Mouse (Mus musculus): ENCODE results near the gene Dusp10. TPM values are rescaled to one million over a fixed set of nuclear protein-coding genes. Genes with fewer than 3 reads are reported as not detected.

Dusp10 gene
- polyA plus RNA-seq, 1 experiment from 2014 or later: 4.9 TPM

DNA sequence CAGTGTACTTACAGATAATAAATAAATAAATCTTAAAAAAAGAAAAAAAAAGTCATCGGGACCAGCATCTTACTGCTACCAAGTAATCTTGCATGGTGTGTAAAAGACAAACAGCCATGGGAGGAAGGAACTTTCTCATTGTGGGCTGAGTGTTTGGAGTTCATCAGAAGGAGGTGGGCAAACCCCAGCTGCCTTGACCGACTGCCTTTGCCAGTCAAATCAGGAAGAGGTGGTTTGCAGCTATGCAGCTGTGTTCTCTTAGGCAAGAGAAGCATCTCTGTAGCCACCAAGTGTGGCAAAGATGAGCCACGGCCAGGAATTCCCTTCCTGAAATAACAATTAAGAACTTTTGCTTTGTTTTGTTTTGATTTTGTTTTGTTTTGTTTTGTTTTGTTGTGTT, 989 bp downstream of the Dusp10 start:
- H3K27ac ChIP-seq: no peak overlapping the region
- H3K4me1 ChIP-seq: no peaks in the 10 kb centered on the region
- no peaks in the 10 kb centered on the region for H3K36me3 ChIP-seq (replicated peaks)
- 87% methylated on average over 3 of the region's 3 CpGs for whole genome bisulfite sequencing
- no peaks in the 10 kb centered on the region for H3K9me3 ChIP-seq
- H3K4me2 ChIP-seq: no peak overlapping the region
- H3K27me3 ChIP-seq (replicated peaks): no peaks in the 10 kb centered on the region
- no peak overlapping the region for H3K9ac ChIP-seq
- no peak overlapping the region for H3K4me3 ChIP-seq
- no peak for ATAC-seq (replicated peaks)

DNA sequence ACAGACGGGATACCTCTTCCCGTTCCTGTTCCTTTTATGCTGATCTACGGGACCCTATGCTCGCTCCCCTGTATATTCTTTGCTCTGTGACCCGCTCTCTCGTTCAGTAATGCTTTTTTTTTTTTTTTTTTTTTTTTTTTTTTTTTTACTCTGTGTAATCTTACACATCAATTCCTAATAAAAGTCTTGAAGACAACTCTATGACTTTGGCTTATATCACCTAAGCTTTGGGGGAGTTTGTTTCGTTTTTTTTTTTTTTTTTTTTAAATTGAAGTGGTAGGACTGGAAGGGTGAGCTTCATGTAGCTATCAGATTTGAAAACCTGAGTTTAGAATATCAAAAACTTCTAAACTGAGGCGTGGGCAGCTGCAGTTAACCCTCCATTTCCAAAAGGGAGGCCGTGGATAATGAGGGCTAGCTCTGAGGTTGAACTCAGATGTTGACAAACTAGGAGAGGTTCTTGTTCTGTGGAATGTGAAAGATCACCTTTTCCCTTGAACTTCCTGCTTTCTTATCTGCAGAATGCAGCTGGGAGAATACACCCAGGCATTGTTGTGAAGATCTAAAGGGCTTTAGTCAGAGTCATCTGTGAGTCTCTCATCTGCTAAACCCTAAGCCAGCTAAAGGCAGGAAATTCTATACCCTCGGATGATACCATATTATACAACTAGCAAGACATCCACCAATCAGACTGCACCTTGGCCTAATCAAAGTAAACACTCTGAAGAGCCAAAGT, 3.1 kb downstream of the Dusp10 start:
- no peak for ATAC-seq (replicated peaks)
- 77% methylated on average over 10 of the region's 10 CpGs for WGBS
- H3K36me3 ChIP-seq (replicated peaks): no peaks in the 10 kb centered on the region

DNA sequence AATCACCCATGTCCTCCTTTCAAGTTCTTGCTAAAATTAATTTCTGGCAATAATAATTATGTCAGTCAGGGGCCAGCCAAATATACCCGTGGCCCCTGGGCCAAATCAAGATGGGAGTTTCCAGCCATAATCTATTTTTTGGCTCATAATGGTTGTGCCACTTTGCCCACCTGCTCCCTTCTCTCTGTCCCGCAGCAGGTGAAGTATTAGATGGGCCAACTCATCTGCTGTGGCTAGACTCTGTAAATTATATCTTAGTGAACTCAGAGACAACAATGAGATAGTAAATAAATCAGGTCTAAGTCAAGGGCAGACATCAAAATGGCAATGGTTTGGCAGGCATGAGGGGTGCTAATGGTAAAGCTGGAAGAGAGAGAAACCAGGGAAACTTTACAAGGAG, 4.5 kb downstream of the Dusp10 start:
- Histone ChIP-seq H3K27ac (no peak overlapping the region), H3K36me3 (replicated peaks) (no peaks in the 10 kb centered on the region), H3K27me3 (replicated peaks) (no peaks in the 10 kb centered on the region), H3K4me2 (no peak overlapping the region), H3K4me3 (no peak overlapping the region), H3K9me3 (no peaks in the 10 kb centered on the region), H3K9ac (no peak overlapping the region), H3K4me1 (no peaks in the 10 kb centered on the region)
- ATAC-seq (replicated peaks): no peak
- 84% methylated on average over 2 of the region's 2 CpGs for WGBS

More for the DNA sequence above, 3.1 kb downstream of the Dusp10 start:
- H3K27me3 ChIP-seq (replicated peaks): no peaks in the 10 kb centered on the region
- H3K4me3 ChIP-seq: no peak overlapping the region
- H3K9me3 ChIP-seq: no peaks in the 10 kb centered on the region
- H3K27ac ChIP-seq: no peak overlapping the region
- H3K4me1 ChIP-seq: no peaks in the 10 kb centered on the region
- H3K9ac ChIP-seq: no peak overlapping the region
- no peak overlapping the region for H3K4me2 ChIP-seq

DNA sequence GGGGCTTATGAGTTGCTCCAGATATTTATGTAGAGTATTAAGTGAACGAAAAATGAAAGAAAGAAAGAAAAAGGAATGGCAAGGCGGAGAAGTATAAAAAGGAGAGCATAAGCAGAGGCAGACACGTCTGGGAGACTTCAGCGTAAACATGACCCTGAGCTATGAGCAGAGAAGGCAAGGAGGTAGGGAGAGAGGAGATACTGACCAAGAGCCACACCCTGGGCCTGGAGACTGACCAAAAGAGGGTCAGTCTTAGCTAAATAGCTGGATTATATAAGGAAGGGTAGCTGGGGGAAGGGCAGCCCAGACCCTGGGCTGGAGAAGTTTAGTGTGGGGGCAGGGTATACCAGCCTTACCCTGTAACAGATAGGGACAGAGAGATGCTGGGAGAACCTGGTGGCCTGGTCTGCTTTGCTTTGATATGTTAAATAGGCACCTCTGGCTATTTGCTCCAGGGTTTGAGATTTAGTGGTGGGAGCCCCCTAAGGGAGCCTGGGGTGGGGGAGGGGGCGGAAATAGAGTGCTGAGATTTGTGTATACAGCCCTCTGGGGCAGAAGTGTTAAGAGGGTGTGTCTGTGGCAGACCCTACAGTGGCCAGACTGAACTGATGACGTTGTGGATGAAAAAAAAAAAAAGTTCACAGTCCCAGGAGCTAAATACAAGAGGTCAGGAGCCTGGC, 6.1 kb downstream of the Dusp10 start:
- 53% methylated on average over 6 of the region's 6 CpGs for WGBS
- Histone ChIP-seq H3K9me3 (no peaks in the 10 kb centered on the region), H3K36me3 (replicated peaks) (no peaks in the 10 kb centered on the region)

DNA sequence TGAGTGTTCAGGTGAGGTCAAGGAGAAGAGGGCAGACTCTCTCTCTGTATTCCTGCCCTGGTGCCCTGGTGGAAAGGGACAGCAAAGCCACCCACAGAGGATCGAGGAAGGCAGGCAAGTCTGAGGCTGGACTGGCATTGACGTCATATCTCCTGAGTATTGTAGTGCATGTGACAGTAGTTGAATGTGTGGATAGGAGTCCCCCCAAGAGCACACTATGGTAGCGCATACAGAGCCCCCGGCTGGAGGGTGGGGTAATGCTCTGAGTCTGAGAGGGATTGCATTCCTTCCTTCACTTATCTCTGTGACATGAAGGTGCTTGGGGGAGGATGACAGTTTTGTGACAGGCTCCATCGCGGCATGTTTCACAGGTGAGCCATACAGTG, 6.6 kb downstream of the Dusp10 start:
- no peaks in the 10 kb centered on the region for H3K4me1 ChIP-seq
- H3K9ac ChIP-seq: no peak overlapping the region
- H3K36me3 ChIP-seq (replicated peaks): no peaks in the 10 kb centered on the region
- no peak for ATAC-seq (replicated peaks)
- no peak overlapping the region for H3K27ac ChIP-seq
- WGBS: 59% methylated on average over 6 of the region's 6 CpGs
- no peaks in the 10 kb centered on the region for H3K9me3 ChIP-seq
- no peak overlapping the region for H3K4me3 ChIP-seq
- no peak overlapping the region for H3K4me2 ChIP-seq
- H3K27me3 ChIP-seq (replicated peaks): no peaks in the 10 kb centered on the region

More for the DNA sequence above, 6.1 kb downstream of the Dusp10 start:
- H3K4me3 ChIP-seq: no peak overlapping the region
- no peak overlapping the region for H3K4me2 ChIP-seq
- H3K4me1 ChIP-seq: no peaks in the 10 kb centered on the region
- no peak overlapping the region for H3K27ac ChIP-seq
- no peak overlapping the region for H3K9ac ChIP-seq
- no peaks in the 10 kb centered on the region for H3K27me3 ChIP-seq (replicated peaks)
- ATAC-seq (replicated peaks): no peak

DNA sequence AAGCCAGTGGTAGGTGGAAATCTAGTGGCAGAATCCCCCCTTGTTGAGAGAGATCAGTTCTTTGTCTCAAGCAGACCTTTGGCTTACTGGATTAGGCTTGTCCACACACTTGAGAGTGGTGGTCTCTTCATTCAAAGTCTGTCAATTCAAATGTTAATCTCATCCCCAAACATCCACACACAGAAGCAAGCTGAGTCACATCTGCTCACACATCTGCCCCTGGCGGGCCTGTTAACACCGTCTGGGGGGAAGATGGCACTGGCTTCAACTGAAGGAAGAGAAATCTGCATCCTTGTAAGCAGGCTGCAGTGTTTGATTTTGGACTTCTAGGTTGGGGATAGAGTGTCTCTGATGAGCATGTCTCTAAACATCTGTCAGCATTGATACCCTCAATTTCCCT, 10.9 kb downstream of the Dusp10 start:
- ATAC-seq (replicated peaks): no peak
- Histone ChIP-seq H3K36me3 (replicated peaks) (no peaks in the 10 kb centered on the region), H3K4me1 (no peaks in the 10 kb centered on the region), H3K4me3 (no peak overlapping the region), H3K27me3 (replicated peaks) (no peaks in the 10 kb centered on the region), H3K4me2 (no peak overlapping the region), H3K9me3 (no peaks in the 10 kb centered on the region), H3K27ac (no peak overlapping the region), H3K9ac (no peak overlapping the region)
- 32% methylated on average over 2 of the region's 2 CpGs for WGBS

DNA sequence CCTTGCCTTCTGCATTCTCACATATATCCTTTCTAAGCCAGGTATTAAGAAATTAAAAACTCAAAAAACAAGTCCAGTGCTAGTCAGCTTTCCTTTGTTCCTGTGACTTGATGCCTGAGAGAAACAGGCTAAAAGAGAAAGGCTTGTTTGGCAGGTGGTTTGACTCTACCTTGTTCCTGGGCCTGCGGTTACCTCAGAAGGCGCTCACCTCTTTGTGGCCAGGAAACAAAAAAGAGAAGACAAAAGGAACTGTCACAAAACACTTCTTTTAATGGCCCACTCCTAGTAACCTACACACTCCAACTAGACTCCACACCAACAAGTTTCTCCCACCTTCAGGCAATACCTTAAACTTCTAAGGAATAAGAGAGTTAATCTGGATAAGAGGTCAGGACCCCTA, 11.5 kb downstream of the Dusp10 start:
- ATAC-seq (replicated peaks): no peak
- Histone ChIP-seq H3K9me3 (no peaks in the 10 kb centered on the region), H3K4me1 (no peaks in the 10 kb centered on the region), H3K36me3 (replicated peaks) (no peaks in the 10 kb centered on the region), H3K9ac (no peak overlapping the region), H3K27me3 (replicated peaks) (no peaks in the 10 kb centered on the region), H3K4me2 (no peak overlapping the region), H3K4me3 (no peak overlapping the region), H3K27ac (no peak overlapping the region)
- 94% methylated on average over 2 of the region's 2 CpGs for WGBS

DNA sequence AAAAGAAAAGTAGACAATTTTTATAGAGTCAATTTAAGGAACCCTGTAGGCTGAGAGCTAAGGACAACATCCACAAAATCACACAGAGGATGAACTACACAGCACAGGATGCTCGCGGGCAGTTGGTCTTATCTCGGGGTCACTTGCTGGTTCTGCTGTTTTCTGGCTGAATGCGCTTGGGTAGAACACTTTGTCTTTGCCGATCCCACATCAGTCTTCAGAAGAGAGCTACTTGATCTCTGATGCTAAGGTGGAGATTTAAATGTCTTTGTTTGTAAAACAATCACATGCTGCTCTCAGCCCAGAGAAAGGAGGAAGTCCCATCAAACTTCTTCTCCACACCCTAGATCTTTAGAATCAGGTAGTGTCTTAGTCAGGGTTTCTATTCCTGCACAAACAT, 12.0 kb downstream of the Dusp10 start:
- Histone ChIP-seq H3K9me3 (no peaks in the 10 kb centered on the region), H3K4me2 (no peak overlapping the region), H3K27me3 (replicated peaks) (no peaks in the 10 kb centered on the region), H3K36me3 (replicated peaks) (no peaks in the 10 kb centered on the region), H3K27ac (no peak overlapping the region), H3K9ac (no peak overlapping the region), H3K4me1 (no peaks in the 10 kb centered on the region), H3K4me3 (no peak overlapping the region)
- 87% methylated on average over 5 of the region's 5 CpGs for WGBS
- no peak for ATAC-seq (replicated peaks)

DNA sequence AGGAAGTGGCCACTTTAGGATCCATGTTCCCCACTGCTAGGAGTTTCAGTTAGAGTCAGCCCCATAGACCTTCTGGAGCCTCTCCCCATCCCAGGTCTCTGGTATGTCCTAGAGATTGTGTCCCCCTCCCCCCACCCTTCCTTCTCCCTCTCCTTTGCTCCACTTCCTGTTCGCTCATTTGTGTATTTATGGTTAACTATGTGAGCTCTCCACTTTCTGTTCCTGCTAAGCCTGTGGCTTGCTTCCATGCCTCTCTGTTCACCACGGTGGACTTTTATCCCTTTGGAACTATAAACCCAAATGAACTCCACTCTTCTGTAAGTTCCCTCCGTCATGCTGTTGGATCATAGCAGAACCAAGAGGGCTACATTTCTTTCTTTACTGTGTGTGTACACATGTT, 13.9 kb downstream of the Dusp10 start:
- no peak for ATAC-seq (replicated peaks)
- Histone ChIP-seq H3K4me2 (no peak overlapping the region), H3K9me3 (no peaks in the 10 kb centered on the region), H3K9ac (no peak overlapping the region), H3K27ac (no peak overlapping the region), H3K4me1 (no peaks in the 10 kb centered on the region), H3K4me3 (no peak overlapping the region), H3K27me3 (replicated peaks) (no peaks in the 10 kb centered on the region), H3K36me3 (replicated peaks) (no peaks in the 10 kb centered on the region)
- WGBS: 91% methylated on average over 3 of the region's 3 CpGs

DNA sequence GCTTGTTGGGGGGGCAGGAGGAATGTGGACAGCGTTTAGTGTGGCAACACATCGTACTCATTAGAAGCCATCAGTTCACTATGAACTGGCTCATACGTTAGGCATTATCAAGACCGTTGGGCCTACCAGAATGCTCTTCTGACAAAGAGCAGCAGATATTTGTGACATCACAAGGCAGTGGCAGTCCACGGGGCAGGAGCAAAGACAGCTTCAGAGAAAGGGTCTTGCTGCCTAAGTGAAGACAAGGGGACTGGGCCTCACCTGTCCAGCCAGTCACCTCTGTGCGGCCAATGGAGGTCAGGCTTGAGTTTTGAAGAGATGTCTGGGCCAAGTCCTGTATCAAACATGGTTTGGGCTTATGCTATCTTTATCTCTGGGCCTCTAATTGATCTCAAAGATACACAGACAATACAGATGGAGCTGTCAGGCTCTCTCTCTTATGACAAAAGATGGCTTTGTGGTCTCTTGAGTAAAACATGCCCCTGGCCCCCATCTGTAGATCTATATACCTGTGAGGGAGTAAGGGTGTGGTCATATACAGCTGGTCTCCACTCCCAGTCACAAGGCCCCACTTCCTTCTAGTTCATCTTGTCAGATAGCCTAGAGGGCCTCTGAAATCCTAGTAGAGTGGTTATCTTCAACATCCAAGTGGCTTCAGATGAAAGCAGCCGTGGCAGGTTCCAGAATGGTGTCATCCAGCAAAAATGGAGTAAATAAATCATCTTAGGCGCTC, 17.1 kb downstream of the Dusp10 start:
- WGBS: 94% methylated on average over 8 of the region's 8 CpGs
- H3K27me3 ChIP-seq (replicated peaks): no peaks in the 10 kb centered on the region

DNA sequence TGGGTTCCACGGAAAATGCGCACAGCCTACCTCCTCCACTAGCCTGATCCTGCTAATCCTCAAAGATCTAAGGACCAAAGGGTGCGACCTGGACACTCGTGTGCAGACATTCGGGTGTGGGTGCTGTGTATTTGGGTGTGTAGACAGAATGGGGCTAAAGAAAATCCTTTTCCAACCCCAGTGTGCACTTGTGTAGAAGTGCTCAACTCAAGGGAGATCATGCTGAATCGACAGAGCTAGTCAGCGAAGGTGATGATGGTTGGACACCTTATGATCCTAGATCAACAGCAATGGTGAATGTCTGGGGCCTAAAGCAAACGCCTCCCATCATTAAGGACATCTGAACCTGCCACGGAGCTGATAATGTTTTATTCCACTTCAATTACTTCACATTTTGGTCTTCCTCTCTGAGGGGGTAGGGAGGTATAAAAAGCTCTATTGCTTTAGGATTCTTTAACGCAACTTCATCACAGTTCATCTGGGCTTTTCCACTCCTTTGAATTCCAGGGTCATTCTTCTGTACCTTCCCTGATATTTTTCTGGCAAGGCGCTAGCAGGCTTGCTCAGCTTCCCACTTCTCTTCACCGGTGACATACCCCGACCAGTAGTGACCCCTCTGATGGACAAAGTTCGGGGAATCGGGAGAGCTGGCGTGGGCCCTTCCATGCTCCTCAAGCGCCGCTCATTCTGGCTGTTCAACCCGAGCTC, 19.7 kb downstream of the Dusp10 start:
- Histone ChIP-seq H3K9me3 (no peaks in the 10 kb centered on the region), H3K4me2 (peak overlapping the region; percentile 93), H3K27ac (peak overlapping the region; percentile 93), H3K4me1 (peaks cover 25% of the 10 kb centered on the region), H3K36me3 (replicated peaks) (no peaks in the 10 kb centered on the region), H3K27me3 (replicated peaks) (no peaks in the 10 kb centered on the region), H3K4me3 (peak overlapping the region; percentile 72), H3K9ac (peak overlapping the region; percentile 74)
- WGBS: 18% methylated on average over 19 of the region's 19 CpGs
- ATAC-seq (replicated peaks): no peak

More for the DNA sequence above, 17.1 kb downstream of the Dusp10 start:
- Histone ChIP-seq H3K4me3 (no peak overlapping the region), H3K36me3 (replicated peaks) (no peaks in the 10 kb centered on the region), H3K4me1 (peaks cover 15% of the 10 kb centered on the region), H3K4me2 (no peak overlapping the region), H3K9ac (no peak overlapping the region), H3K27ac (no peak overlapping the region), H3K9me3 (no peaks in the 10 kb centered on the region)
- ATAC-seq (replicated peaks): no peak

DNA sequence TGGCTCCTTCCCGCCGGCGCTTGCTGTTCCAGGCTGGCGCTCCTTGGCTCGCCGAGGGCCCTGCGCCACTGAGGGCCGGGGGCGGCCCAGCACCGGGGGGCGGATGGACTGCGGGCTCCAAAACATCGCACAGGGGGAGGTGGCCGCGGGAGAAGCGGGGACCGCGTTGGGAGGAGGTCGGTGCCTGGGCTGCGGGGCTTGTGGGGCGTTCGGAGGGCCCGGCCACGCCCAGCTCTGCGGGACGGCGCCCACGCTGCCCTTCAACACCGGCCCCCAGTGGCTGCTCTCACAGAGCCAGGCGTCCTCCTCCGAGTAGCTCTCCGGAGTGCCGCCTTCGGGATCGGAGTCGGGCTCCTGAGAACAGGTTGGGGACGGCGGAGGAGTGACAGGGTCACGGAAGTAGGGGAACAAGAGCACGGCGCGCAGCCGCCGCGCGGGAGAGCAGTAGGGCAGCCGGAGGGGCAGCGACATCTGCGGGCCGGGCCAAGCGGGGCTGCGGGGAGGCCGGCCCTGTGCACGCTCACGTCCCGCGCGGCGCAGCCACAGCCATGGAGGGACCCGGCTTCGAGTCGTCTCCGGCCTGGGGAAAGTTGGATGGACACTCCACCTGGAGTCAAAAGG, 20.4 kb downstream of the Dusp10 start:
- peak; percentile 83 for ATAC-seq (replicated peaks)

More for the DNA sequence above, 20.4 kb downstream of the Dusp10 start:
- peak overlapping the region; percentile 93 for H3K4me2 ChIP-seq
- no peaks in the 10 kb centered on the region for H3K27me3 ChIP-seq (replicated peaks)
- H3K9ac ChIP-seq: peak overlapping the region; percentile 74
- H3K4me1 ChIP-seq: peaks cover 25% of the 10 kb centered on the region
- H3K27ac ChIP-seq: peak overlapping the region; percentile 93
- under 1% methylated on average over 55 of the region's 63 CpGs for WGBS
- H3K9me3 ChIP-seq: no peaks in the 10 kb centered on the region
- H3K4me3 ChIP-seq: peak overlapping the region; percentile 72
- no peaks in the 10 kb centered on the region for H3K36me3 ChIP-seq (replicated peaks)
